Mouse (Mus musculus) adrenal gland, postnatal 10 days (tissue): Measurements from ENCODE around the gene Zscan21. TPM values are rescaled to one million over a fixed set of nuclear protein-coding genes. Genes with fewer than 3 reads are reported as not detected.

Experiments
- DNase-seq: peaks from one replicate; pipeline ENCODE4 v3.0.0; 2021; ENCODE audit warnings: mixed read lengths
- total RNA-seq, 2 experiments: library from RNA; stranded (reverse); gene quantifications; 2 replicates each; pipeline ENCODE4 v1.2.3; 2021

Gene Zscan21
- total RNA-seq, 2 experiments from 2014 or later = 17.3 to 19.4 TPM

DNA sequence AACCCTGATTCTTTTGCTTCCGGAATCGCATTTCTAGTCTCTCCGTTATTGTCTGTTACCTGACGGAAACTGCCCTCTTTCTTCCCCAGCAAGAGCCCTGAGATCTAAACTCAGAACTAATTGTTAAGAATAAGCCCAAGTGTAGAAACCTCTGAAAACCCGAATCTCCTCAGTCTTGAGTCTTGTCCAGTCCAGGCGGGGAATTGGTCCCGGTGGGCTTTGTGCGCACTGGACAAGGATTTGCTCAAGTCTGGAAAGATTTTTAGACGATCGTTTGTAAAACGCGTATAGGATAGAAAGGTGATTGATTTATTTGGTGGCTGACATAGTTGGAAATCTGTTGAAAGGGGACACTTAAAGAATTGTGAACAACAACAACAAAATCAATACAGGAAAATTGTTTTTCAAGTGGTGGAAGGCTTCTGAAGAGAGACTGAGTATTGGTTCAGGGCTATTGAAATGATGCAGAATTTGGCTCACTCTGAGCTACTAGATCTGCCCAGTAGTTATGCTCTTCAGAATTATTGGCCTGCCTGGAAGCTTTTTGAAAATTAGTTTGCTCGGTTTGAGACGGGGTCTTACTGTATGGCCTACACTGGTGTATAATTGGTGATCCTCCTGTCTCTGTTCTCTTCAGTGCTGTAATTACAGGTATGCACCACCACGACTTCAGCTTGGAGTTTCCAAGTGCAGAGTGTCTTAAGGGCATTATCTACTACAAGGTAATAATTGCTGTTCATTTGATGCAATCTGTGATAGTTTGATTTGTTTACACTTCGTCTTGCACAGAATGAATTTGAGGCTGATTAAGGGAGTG, 704 bp downstream of the Zscan21 start:
- DNase-seq = no peak

DNA sequence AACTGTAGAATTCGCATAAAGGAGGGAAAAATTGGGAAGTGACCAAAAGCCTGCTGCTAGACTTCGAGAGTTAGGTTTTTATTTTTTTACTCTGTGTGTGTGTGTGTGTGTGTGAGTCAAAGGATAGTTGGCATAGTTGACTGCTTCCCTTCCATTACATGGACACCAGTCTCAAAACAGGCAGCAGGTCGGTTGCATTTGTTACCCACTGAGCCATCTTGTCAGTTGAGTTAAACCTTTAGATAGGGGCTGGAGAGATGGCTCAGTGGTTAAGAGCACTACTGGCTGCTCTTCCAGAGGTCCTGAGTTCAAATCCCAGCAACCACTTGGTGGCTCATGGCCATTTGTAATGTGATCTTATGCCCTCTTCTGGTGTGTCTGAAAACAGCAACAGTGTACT, 1.3 kb downstream of the Zscan21 start:
- no peak for DNase-seq

GRCm38 (mm10) chr5:138132425-138133064, 15.8 kb downstream of the Zscan21 start:
- no peak for DNase-seq

DNA sequence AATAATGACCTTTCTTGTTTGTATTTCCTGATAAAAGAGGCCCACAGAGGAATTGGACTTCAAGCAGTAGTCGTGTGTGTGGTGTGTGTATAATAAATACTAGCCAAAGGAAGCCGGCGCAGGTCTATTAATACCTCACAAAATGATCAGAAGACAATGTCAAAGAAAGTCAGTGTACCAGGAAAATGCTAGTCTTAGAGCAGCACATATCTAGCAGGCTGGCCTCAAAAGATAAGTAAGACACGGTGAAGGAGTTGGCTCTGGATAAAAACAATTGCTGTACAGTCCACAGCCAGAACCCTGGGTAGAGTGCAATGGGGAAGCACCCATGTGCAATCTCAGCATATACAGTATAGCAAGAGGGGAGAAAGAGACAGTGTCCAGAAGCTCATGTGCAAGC, 20.6 kb downstream of the Zscan21 start:
- DNase-seq = no peak

- peak; percentile 58 for DNase-seq
Measured at GRCm38 (mm10) chr5:138137935-138138549, 21.3 kb downstream of the Zscan21 start.

DNA sequence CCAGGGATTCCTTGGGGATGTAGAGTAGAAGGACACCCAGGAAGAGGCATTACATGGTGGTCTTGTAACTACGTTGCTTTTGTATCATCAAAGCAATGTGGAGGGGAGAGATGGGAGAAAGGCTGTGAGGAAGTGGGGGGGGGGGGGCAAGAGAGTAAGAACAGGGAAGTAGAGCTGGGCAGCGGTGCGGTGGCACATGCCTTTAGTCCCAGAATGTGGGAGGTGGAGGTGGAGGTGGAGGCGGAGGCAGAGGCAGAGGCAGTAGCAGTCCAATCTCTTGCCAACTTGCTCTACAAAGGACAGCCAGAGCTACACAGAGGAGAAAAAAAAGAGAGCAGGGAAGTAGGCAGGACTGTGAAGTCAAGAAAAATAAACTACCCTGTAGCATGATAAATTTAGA, 21.9 kb downstream of the Zscan21 start:
- no peak for DNase-seq

- DNase-seq = no peak
Measured at GRCm38 (mm10) chr5:138154390-138154789, 37.7 kb downstream of the Zscan21 start.

DNA sequence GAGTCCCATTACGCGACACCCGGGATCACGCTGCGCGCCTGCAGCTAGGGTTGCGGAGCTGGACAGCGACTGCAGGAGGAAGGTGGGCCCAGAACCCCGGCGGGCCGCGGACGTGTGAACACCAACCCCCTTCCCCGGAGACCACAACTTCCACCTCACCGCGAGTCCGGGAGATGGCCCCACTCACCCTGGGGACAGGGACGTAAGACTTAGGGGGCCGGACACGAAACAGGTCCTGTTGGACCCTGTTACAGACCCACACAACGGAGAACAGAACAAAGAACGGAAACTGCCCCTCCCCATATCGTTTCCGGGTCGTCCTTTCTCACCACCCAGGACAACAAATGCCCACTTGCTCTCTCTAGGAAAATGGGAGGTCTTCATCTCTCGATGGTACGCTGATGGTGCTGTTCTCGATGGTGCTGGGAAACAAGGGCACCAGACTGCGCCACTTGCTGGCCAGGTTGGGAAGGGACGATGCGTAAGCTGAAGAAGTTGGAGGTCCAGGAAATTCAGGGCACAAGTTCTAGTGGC, 38.8 kb downstream of the Zscan21 start, which contains the start of gene Zfp113:
Zfp113 (minus strand) TSS at position 302 of the 534 bp plus-strand sequence.
- peak; percentile 89 for DNase-seq

GRCm38 (mm10) chr5:138160224-138160762, 43.6 kb downstream of the Zscan21 start:
- no peak for DNase-seq

- DNase-seq = peak; percentile 97
Measured at GRCm38 (mm10) chr5:138160842-138161665, 44.4 kb downstream of the Zscan21 start, which contains the start of gene Cops6. Gene Cops6, plus strand, starts transcription at chr5:138161071.

DNA sequence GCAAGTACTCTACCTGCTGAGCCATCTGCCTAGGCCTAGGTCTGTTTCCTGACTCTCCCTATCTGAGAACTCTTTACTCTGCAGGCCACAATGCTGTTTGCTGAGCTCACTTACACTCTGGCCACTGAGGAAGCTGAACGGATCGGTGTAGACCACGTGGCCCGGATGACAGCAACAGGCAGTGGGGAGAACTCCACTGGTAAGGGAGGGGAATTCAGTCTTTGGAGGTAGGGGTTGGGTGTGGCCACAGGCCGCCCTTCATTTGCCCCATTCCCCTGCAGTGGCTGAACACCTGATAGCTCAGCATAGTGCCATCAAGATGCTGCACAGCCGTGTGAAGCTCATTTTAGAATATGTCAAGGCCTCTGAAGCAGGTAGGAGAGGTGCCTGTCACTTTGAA, 46.3 kb downstream of the Zscan21 start:
- no peak for DNase-seq

GRCm38 (mm10) chr5:138163610-138164009, 46.9 kb downstream of the Zscan21 start:
- no peak for DNase-seq

DNA sequence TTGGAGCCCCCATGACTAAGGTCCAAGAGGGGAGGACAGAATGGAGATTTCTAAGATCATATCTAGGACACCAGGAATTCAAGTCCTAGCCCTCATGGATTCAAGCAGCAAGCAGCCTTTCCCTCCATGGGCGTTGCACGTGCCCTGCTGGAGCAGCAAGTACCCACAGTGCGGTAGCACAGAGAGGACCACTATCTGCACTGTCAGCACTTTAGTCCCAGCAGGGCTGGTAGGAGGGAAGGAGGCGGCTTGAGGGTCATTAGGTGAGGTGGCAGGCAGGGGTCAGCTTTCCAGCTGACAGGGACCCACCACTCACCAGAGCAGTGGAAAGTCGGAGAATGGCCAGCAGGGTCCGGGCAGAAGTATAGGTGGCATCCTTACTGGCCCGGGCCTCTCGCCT, 48.9 kb downstream of the Zscan21 start:
- no peak for DNase-seq

DNA sequence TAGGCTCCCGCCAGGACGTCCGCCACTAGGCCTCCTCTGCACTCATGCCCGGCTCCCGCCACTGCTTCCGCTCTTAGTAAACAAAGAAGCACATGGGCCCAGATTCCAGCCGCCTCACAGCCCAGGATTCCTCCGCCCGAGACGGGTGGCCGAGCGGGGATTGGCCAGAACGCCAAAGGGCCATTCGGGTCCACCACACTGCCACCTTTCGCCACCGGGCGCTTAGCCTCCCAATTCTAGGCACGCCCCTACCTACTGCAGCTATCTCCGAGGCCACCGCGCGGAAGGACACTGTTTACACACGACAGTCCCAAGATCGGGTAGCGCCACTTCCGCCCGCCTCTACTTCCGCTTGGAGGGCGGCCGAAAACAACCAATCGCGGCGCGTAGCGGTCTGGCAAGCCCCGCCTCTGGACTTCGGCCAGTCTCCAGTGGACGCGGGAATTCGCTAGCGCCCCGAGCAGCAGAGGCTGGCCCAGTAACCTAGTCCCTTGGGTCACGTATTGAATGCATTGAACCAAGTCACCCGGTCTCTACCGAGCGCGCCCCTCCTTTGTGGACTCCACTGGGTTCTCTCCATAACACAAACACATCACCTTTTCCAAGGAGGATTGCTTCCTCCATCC, 54.3 kb downstream of the Zscan21 start:
- DNase-seq = peak; percentile 98

GRCm38 (mm10) chr5:138171695-138172491, 55.2 kb downstream of the Zscan21 start, which contains the start of the genes Ap4m1 and Mcm7:
Gene Ap4m1, plus strand, starts transcription at chr5:138172002.
Gene Mcm7, minus strand, starts transcription at chr5:138172422.
- DNase-seq = peak; percentile 98

DNA sequence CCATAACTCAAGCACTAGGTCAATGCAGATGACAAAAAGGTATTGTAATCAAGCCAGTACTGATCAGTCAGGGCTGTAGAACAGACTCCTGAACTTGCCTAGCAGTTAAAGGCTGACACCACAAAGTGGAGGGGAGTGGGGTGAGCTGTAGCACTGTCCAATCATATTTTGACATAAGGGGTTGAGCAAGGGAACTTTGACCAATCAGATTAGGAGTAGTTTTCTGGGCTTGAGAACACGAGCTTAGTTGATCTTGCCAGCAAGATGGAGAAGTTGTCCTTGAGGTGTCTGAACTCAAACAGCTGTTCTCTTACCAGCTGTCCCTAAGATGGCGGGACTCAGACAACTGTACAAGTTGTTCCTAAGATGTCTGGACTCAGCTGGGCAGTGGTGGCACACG, 56.5 kb downstream of the Zscan21 start:
- DNase-seq = no peak
